Mouse (Mus musculus): ENCODE results near the gene Enpp7. TPM values are rescaled to one million over a fixed set of nuclear protein-coding genes. Genes with fewer than 3 reads are reported as not detected.
A peak's percentile ranks its signal among the peaks of the same experiment; 100 is the strongest.

Enpp7 gene
- polyA plus RNA-seq, 1 experiment from 2014 or later = not detected

GRCm38 (mm10) chr11:118972431-118973377 is 15.3 kb upstream of the Enpp7 start:
- no peaks in the 10 kb centered on the region for H3K36me3 ChIP-seq
- no peak overlapping the region for H3K4me3 ChIP-seq
- H3K27ac ChIP-seq = peak overlapping the region; percentile 86
- peaks cover 55% of the 10 kb centered on the region for H3K4me1 ChIP-seq (replicated peaks)
- peaks cover 20% of the 10 kb centered on the region; the same call in 1 of the 2 replicates for H3K27me3 ChIP-seq (ENCODE audit: insufficient read depth, poor library complexity, severe bottlenecking)
- H3K9me3 ChIP-seq = no peaks in the 10 kb centered on the region
- peak; percentile 59 for DNase-seq (ENCODE audit: low spot score)
- 34% methylated on average over 18 of the region's 18 CpGs for WGBS

- Histone ChIP-seq H3K27me3 (ENCODE audit: insufficient read depth, poor library complexity, severe bottlenecking) (peaks cover 25% of the 10 kb centered on the region), H3K9me3 (no peaks in the 10 kb centered on the region), H3K4me1 (replicated peaks) (peaks cover 45% of the 10 kb centered on the region), H3K4me3 (no peak overlapping the region), H3K36me3 (no peaks in the 10 kb centered on the region), H3K27ac (peak overlapping the region; percentile 86)
- 80% methylated on average over 7 of the region's 7 CpGs for WGBS
- no peak for DNase-seq (ENCODE audit: low spot score)
These were observed 13.6 kb upstream of the Enpp7 start for GRCm38 (mm10) chr11:118974340-118974739.

- H3K4me1 ChIP-seq (replicated peaks) = peaks cover 44% of the 10 kb centered on the region
- 2% methylated on average over 10 of the region's 10 CpGs for WGBS
- no peaks in the 10 kb centered on the region for H3K9me3 ChIP-seq
- peak overlapping the region; percentile 18 for H3K4me3 ChIP-seq
- H3K36me3 ChIP-seq = no peaks in the 10 kb centered on the region
- H3K27me3 ChIP-seq (ENCODE audit: insufficient read depth, poor library complexity, severe bottlenecking) = peaks cover 26% of the 10 kb centered on the region
- peak; percentile 77 for DNase-seq (ENCODE audit: low spot score)
- no peak overlapping the region for H3K27ac ChIP-seq
These were observed 12.6 kb upstream of the Enpp7 start for GRCm38 (mm10) chr11:118975427-118975826.

GRCm38 (mm10) chr11:118975917-118976316 is 12.1 kb upstream of the Enpp7 start:
- Histone ChIP-seq H3K27me3 (ENCODE audit: insufficient read depth, poor library complexity, severe bottlenecking) (peaks cover 23% of the 10 kb centered on the region), H3K36me3 (no peaks in the 10 kb centered on the region), H3K9me3 (no peaks in the 10 kb centered on the region), H3K4me3 (peak overlapping the region; percentile 18), H3K27ac (no peak overlapping the region), H3K4me1 (replicated peaks) (peaks cover 41% of the 10 kb centered on the region)
- WGBS = 15% methylated on average over 12 of the region's 12 CpGs
- DNase-seq (ENCODE audit: low spot score) = no peak

- WGBS = 83% methylated on average over 2 of the region's 2 CpGs
- peaks cover 21% of the 10 kb centered on the region for H3K4me1 ChIP-seq (replicated peaks)
- DNase-seq (ENCODE audit: low spot score) = no peak
- H3K27me3 ChIP-seq (ENCODE audit: insufficient read depth, poor library complexity, severe bottlenecking) = peaks cover 24% of the 10 kb centered on the region
- no peak overlapping the region for H3K27ac ChIP-seq
- no peaks in the 10 kb centered on the region for H3K9me3 ChIP-seq
- H3K4me3 ChIP-seq = no peak overlapping the region
- H3K36me3 ChIP-seq = no peaks in the 10 kb centered on the region
These were observed 7.6 kb upstream of the Enpp7 start for GRCm38 (mm10) chr11:118980388-118980787.

GRCm38 (mm10) chr11:118981012-118981776 is 6.8 kb upstream of the Enpp7 start:
- WGBS = 70% methylated on average over 18 of the region's 18 CpGs
- no peak overlapping the region for H3K27ac ChIP-seq
- no peak for DNase-seq (ENCODE audit: low spot score)
- H3K36me3 ChIP-seq = no peaks in the 10 kb centered on the region
- peaks cover 18% of the 10 kb centered on the region for H3K4me1 ChIP-seq (replicated peaks)
- H3K9me3 ChIP-seq = no peaks in the 10 kb centered on the region
- H3K4me3 ChIP-seq = no peak overlapping the region
- peaks cover 24% of the 10 kb centered on the region for H3K27me3 ChIP-seq (ENCODE audit: insufficient read depth, poor library complexity, severe bottlenecking)

GRCm38 (mm10) chr11:118982593-118983113 is 5.3 kb upstream of the Enpp7 start:
- H3K36me3 ChIP-seq = no peaks in the 10 kb centered on the region
- 72% methylated on average over 12 of the region's 12 CpGs for WGBS
- no peaks in the 10 kb centered on the region for H3K9me3 ChIP-seq
- H3K4me1 ChIP-seq (replicated peaks) = peaks cover 18% of the 10 kb centered on the region
- no peak overlapping the region for H3K27ac ChIP-seq
- DNase-seq (ENCODE audit: low spot score) = no peak
- no peak overlapping the region for H3K4me3 ChIP-seq
- H3K27me3 ChIP-seq (ENCODE audit: insufficient read depth, poor library complexity, severe bottlenecking) = peaks cover 18% of the 10 kb centered on the region

GRCm38 (mm10) chr11:118985571-118985970 is 2.4 kb upstream of the Enpp7 start:
- WGBS = 52% methylated on average over 5 of the region's 5 CpGs
- Histone ChIP-seq H3K27ac (no peak overlapping the region), H3K4me1 (replicated peaks) (peaks cover 18% of the 10 kb centered on the region), H3K27me3 (ENCODE audit: insufficient read depth, poor library complexity, severe bottlenecking) (peaks cover 10% of the 10 kb centered on the region; the same call in 1 of the 2 replicates), H3K9me3 (no peaks in the 10 kb centered on the region), H3K36me3 (no peaks in the 10 kb centered on the region), H3K4me3 (no peak overlapping the region)
- DNase-seq (ENCODE audit: low spot score) = no peak

- Histone ChIP-seq H3K4me1 (replicated peaks) (peaks cover 32% of the 10 kb centered on the region), H3K36me3 (no peaks in the 10 kb centered on the region), H3K4me3 (no peak overlapping the region), H3K9me3 (no peaks in the 10 kb centered on the region), H3K27me3 (ENCODE audit: insufficient read depth, poor library complexity, severe bottlenecking) (peaks cover 33% of the 10 kb centered on the region), H3K27ac (no peak overlapping the region)
- no peak for DNase-seq (ENCODE audit: low spot score)
- 74% methylated on average over 3 of the region's 3 CpGs for WGBS
These were observed 4.8 kb downstream of the Enpp7 start for GRCm38 (mm10) chr11:118992781-118993180.

- peak overlapping the region; percentile 26; the same call in 1 of the 2 replicates for H3K27ac ChIP-seq
- WGBS = 31% methylated on average over 4 of the region's 4 CpGs
- H3K4me3 ChIP-seq = no peak overlapping the region
- no peaks in the 10 kb centered on the region for H3K36me3 ChIP-seq
- no peak for DNase-seq (ENCODE audit: low spot score)
- H3K9me3 ChIP-seq = no peaks in the 10 kb centered on the region
- H3K27me3 ChIP-seq (ENCODE audit: insufficient read depth, poor library complexity, severe bottlenecking) = peaks cover 51% of the 10 kb centered on the region
- peaks cover 53% of the 10 kb centered on the region for H3K4me1 ChIP-seq (replicated peaks)
These were observed 7.5 kb downstream of the Enpp7 start for GRCm38 (mm10) chr11:118995448-118995847.

GRCm38 (mm10) chr11:118997182-118997581 is 9.2 kb downstream of the Enpp7 start:
- H3K36me3 ChIP-seq = no peaks in the 10 kb centered on the region
- H3K4me3 ChIP-seq = no peak overlapping the region
- H3K4me1 ChIP-seq (replicated peaks) = peaks cover 53% of the 10 kb centered on the region
- no peaks in the 10 kb centered on the region for H3K9me3 ChIP-seq
- WGBS = 79% methylated on average over 3 of the region's 3 CpGs
- no peak overlapping the region for H3K27ac ChIP-seq
- peaks cover 67% of the 10 kb centered on the region for H3K27me3 ChIP-seq (ENCODE audit: insufficient read depth, poor library complexity, severe bottlenecking)
- no peak for DNase-seq (ENCODE audit: low spot score)

GRCm38 (mm10) chr11:118998540-118999265 is 10.7 kb downstream of the Enpp7 start:
- peak overlapping the region; percentile 43 for H3K4me3 ChIP-seq
- peaks cover 71% of the 10 kb centered on the region for H3K27me3 ChIP-seq (ENCODE audit: insufficient read depth, poor library complexity, severe bottlenecking)
- H3K4me1 ChIP-seq (replicated peaks) = peaks cover 47% of the 10 kb centered on the region
- no peaks in the 10 kb centered on the region for H3K36me3 ChIP-seq
- peak; percentile 97 for DNase-seq (ENCODE audit: low spot score)
- peak overlapping the region; percentile 76 for H3K27ac ChIP-seq
- 8% methylated on average over 30 of the region's 30 CpGs for WGBS
- no peaks in the 10 kb centered on the region for H3K9me3 ChIP-seq

Data from hindbrain, embryonic 10.5 days (tissue).